Mouse (Mus musculus) c-Kit-negative CD71-positive TER-119-positive erythroid progenitor cells, embryonic 14.5 days (primary cell): ENCODE results near the gene Ntn5.
"Not testable (repeated sequence)": the region's sequence is repeated elsewhere in the genome, so short reads cannot be mapped to it uniquely, and the experiment has no call there.

Experiments used
- DNase-seq: peaks from one replicate; pipeline ENCODE4 v3.0.0-alpha.2; 2013; ENCODE audit warnings: low read depth, low spot score

Ntn5 gene

DNA sequence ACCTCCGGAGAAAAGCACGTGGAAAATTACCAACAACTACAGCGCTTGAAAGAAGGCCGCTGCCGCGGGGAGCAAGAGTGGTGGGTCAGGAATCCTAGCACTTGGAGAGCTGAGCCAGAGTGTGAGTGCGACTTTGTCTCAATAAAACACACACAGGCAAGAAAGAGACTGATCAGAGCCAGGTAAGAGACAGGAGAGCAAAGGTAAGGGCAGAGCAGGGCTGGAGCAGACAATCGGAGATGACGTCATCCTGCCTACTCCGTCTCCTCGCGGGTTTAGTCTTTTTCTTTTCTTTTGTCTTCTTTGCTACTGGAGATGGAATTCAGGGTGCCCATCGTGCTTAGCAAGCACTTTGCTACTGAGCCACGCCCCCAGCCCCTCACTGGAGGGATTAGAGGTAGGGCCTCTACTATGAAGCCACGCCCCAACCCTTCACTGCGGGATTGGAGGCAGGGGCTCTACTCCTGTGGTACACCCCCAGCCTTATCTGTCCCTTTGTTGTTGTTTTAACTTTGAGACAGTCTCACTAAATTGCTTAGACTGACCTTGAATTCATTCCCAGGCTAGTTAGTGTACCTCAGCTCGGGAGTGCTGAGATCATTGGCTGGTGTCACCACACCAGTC is 29.3 kb upstream of the Ntn5 start:
- DNase-seq: no peak

DNA sequence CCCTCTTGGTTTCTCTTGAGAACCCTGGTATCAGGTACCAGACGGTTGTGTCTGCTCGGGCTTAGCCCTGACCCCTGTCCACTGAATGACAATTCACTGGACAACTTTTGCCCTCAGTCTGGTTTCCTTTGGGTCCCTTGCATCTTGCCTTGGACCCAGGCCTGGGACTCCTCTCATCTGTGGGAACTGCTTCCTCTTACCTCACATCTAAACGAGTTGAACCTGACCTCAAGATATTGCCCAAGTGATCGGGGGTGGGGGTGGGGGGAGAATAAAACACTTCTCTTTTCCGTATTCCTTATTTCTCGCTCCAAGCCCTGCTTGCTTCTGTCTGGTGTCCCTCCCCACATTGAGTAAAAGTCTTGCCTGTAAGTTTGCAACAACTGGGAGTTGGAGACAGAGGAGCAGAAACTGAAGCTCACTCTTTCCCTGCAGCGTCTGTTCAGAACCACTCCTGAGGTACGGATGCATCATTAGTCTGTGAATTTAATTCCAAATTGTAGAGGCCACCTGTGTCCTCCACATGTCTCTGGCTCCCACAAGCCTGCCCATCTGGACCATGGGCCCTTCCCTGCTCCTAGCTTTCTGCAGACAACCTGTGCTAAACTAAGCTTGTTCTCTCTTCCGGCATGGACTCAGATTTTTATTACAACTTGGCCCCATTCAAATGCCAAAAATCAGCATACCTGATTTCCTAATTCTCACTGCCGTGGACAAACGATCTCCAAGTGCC is 22.9 kb upstream of the Ntn5 start:
- no peak for DNase-seq

DNA sequence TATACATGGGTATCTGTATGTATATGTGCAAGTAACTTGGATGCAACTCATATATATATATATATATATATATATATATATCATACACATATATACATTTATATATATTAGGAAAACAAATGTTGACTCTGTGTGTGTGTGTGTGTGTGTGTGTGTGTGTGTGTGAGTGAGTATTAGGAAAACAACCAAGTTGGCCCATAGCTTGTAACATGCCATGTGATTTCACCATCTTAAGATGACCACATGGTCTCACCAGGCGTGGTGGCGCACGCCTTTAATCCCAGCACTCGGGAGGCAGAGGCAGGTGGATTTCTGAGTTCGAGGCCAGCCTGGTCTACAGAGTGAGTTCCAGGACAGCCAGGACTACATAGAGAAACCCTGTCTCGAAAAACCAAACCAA is 22.1 kb upstream of the Ntn5 start:
- not testable (repeated sequence) for DNase-seq

DNA sequence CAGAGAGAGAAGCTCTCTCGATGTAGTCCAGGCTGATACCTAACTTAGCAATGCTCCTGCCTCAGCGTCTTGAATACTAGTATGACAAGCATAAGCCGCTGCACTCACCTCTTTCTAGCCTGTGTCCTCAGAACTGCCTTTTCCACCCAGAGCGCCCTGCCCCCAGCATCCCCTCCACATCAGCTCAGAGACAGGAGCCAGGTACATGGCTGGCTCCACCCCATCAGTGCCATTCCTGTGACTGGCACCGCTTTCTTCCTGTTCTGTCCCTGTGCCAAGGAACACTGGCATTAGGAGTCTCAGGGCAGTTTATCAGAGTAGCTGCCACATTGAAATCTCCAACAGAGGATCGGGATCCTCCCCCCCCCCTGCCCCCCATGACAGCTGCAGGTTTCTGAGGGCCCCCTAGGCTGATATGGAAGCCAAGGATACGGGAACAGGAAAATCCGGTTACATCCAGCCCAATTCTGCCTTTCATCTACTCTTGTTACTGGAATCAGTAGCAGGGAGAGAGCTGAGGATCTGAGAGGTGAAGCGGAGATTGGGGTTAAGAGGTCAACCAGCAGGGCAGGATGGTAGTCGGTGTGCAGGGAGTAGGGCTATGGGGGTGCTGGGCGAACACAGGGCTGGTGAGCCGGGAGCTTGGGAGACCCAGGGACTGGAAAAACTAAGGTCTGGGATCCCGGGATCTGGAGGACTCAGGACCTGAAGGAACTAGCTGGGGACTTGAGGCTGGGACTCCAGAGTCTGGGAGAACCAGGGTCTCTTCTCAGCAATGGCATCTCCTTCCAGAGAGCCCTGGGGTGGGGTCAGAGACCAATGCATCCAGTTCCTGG is 18.3 kb upstream of the Ntn5 start:
- DNase-seq: no peak

- no peak for DNase-seq
Observed at GRCm38 (mm10) chr7:45666161-45666560, 17.7 kb upstream of the Ntn5 start, which contains the start of gene Fut2. Gene Fut2 (minus strand): TSS chr7:45666394.

- no peak for DNase-seq
Observed at GRCm38 (mm10) chr7:45667761-45668160, 16.1 kb upstream of the Ntn5 start.

DNA sequence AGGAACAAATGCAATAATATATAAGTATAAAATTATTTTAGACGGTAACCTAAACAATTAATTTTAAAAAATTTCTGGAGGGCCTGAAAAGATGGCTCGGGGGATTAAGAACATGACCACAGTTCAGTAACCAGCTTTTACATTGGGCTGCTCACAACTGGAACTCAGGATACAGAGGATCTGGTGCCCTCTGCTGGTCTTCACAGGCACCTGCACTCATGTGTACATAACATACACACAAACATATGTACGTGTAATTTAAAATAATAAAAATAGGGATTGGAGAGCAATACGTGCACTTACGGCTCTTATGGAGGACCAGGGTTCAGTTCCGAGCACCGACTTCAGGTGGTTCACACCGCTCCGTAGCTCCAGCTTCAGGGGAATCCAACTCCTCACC is 14.9 kb upstream of the Ntn5 start:
- DNase-seq: no peak

DNA sequence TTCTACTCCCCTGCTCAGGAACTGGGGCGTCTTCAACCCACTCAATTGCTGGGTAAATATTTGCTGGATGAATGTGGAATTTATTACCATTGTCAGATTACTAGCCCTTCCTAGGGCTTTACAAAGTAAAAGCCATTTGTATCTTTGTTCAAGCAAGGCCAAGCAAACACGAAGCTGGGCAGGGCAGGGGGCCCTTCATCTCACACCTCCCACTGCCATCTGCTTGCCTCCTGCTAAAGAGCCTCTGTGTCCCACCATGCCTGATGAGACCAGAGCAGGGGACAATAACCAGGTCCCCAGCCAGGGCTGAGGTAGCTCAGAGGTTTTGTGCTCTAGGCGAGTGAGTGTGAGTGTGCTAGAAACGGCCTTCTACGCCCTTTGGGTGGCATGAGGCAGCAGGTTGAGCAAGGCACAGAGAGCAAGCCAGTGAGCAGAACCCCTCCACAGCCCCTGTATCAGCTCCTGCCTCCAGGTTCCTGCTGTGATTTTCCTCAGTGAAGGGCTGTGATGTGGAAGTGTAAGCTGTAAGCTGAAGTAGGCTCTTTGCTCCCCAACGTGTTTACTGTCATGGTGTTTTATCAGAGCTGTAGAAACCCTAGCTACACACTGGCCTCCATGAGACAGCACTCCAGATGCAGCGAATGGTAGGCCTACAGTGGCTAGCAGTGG is 6.1 kb upstream of the Ntn5 start:
- no peak for DNase-seq

- no peak for DNase-seq
Observed at GRCm38 (mm10) chr7:45678513-45678912, 5.3 kb upstream of the Ntn5 start.

DNA sequence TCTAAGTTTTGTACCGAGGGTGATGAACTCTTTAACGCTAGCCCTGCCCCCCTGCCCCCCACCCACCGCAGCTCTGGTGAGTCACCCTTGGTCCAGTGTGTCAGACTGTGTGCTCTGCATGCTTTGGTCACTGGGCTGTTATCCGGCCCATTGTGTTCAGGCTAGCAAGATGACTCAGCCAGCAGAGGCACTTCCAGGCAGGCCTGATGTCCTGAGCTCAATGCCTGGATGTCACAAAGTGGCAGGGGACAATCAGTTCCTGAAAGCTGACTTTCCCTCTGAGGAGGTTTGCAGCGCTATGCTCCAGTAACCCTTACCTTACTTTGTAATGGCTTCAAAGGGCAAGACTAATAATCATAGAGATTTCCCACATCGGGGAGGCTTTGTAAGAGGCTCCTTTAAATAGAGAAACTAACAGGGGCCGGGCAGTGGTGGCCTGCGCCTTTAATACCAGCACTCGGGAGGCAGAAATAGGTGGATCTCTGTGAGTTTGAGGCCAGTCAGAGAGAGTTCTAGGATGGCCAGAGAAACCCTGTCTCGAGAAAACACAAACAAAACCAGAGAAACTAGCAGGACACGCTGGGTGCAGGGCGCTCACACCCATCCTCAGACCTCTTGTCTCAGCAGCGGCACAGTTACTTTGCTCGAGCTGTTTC is 3.7 kb upstream of the Ntn5 start:
- no peak for DNase-seq

DNA sequence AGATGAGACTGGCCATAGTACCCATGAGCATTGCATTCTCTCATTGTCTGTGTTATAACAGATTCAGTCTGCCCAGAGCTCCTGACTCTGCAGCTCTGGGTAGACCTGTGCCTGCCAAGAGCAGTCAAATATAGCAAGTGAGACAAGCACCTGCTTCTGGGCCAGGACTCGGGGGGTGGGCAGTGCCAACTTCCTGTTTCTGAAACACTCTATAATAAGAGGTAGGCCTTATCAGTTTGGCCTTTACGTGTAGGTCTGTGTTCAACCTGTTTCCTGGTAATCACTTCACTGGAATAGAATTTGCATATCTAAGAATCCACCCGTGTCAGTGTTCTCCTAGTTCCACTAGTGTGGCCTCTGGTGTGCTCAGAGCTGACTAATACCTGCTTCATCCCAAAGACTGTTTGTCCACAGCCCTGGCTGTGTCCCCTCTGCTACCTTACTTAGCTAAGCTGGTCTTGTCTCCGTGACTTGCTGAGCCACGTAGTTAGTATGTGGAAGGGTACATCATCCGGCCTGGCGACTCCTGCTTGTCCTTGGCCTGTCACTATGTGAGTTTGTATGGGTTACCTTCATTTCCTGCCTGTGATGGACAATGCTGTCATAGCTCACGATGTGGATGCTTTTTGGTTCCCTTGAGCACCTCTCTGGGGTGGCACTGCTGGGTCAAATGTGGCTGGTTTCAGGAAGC is 2.6 kb upstream of the Ntn5 start:
- no peak for DNase-seq

DNA sequence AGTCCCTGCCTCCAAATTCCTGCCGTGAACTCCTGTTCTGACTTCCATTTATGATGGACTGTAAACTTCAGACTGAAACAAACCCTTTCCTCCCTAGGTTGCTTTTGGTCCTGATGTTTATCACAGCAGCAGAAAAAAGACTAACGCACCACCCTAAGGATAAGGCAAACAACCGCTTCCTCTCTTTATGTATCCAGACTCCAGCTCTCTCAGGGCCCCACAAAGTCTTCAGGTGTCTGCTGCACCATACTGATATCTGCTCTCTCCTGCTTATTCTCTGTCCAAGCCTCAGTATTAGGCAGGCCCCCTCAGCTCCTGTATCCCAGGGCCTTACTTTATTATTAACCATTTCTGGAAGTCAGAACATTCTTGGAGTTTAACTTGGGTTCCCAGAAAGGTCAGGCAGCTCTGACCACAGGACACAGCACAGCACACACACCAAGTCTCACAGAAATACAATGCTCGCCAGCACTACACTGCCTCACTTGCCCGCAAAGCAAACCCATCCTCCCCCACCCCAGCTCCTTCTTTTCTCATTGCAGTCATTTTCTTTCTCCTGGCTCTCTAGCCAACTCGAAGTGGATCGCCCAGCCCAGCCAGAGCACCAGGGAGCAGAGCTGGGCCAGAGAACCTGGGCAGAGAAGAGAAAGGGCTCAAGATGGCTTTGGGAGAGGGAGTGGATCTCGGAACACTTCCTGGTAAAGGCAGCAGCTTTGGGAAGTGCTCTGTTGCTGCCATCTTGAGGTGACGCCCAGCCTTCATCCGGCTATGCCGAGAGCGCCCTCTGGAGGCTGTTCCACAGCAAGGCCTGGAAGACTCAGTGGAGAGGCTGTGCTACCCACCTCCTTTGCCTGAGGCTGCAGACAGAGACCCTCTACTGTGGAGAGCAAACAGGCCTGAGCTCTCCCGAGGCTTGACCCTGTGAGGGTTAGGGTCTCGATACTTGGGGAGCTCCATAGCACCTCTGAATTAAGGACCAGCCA is 1.4 kb upstream of the Ntn5 start:
- DNase-seq: no peak

- no peak for DNase-seq
Observed at GRCm38 (mm10) chr7:45685811-45686210, 2.0 kb downstream of the Ntn5 start.

DNA sequence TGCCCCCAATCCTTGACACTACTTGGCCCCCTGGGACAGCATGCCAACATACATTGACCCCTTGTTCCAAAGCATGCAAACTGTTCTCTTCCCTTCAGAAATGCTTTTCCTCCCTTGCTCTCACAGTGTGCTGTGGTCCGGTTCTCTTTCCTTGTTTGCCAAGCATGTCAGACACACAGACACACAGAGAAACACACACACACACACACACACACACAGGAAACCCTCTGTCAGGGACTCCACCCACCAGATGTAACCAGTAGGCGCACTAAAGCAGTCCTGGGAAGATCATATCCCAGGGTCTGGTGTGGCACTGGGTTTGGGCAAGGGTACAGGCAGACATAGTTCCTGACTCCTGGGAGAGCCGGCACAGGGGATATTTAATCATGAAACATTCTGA is 3.0 kb downstream of the Ntn5 start:
- DNase-seq: no peak

DNA sequence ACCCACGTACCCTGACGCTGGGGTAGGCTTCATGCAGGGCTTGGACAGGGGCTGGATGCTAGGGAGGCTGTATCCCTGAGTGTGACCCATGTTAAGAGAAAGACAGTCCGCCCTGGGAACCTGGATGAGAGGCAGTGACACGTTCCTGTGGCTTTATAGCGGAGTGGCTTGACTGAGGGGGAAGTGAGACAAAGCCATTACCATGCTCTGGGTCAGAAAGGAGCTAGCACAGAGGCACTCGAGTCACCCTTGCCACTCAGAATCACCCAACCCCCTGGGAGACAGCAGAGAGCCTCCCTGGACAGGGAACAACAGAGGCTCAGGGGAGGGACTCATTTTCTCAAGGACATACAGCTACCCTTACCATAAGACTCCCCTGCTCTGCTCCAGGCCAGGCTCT is 5.3 kb downstream of the Ntn5 start:
- DNase-seq: no peak

GRCm38 (mm10) chr7:45689800-45690199 is 6.0 kb downstream of the Ntn5 start:
- DNase-seq: no peak

DNA sequence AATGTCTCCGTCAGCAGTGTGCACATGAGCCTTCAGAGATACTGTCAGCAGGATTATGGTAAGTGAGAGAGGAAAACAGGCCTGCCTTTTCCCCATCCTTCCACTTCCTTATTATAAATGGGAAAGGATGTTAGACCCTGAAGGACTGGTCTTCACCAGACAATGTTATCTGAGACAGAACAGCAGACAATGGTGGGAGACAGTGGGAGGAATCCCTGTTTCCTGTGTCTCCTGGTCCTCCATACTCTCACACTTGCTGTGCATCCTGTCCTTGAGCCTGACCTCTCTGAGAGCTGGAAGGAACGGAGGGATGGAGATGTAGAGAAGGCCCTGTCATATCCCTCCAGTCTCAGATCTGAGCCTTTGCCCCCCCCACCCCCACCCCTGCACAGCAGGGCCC is 8.5 kb downstream of the Ntn5 start:
- no peak for DNase-seq

DNA sequence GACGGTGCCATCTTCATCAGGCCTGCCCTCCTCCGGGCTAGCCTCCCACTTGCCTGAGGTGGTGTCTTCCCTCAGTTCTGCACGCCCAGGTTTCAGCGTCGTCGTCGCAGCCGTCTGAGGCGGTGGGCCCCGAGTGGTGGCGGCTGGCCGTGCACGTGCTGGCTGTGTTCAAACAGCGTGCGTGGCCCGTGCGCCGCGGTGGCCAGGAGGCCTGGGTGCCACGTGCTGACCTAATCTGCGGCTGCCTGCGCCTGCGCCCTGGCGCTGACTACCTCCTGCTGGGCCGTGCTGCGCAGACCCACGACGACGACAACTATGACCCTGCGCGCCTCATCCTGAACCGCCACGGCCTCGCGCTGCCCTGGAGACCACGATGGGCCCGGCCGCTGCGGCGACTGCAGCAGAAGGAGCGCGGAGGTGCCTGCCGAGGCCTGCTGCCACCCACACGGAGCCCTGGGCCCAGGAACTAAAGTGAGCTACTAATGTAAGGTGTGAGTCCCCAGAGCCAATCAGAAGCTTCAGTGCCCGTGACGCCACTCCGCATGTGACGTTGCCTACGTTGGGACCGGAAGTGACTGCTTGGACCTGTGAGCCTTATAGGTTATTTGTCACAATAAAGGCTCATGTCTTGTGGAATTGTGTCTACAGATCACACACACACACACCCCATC is 10.2 kb downstream of the Ntn5 start, which contains the start of gene Sec1:
Gene Sec1, minus strand, starts transcription at position 482 of the 671 bp plus-strand sequence.
- no peak for DNase-seq

DNA sequence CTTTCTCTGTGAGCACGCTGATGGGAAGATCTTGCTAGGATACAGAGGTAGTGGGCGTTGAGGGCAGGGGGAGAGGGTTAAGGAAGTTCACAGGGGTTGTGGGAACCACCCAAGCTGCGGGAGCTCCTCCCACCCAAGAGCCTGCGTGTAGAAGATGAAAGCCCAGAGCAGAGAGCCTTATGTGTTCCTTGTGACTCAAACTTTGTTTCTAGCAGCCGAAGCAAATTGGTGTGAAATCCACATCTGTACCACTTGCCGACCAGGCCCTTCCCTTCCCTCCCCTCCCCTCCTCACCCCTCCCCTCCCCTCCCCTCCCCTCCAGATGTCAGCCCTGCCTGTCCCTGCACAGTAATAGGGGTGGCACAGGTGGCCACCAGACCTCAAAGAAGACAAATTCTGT is 11.3 kb downstream of the Ntn5 start:
- DNase-seq: no peak
